Mouse (Mus musculus) forebrain, postnatal 0 days (tissue): ENCODE measurements at regions not wholly inside any gene's neighbourhood (a gene's known extent, or its start where the extent isn't known, plus 50 kb on each side); places are given as distances from the start of the nearest gene placed in this dataset.

ENCODE experiments used
- ATAC-seq: fragments of 200-750 bp; cut with Nextera tagmentation; 2 replicates; pipeline ENCODE4 v1.8.0; 2017; ENCODE audit warnings: mild to moderate bottlenecking, moderate library complexity
- DNase-seq: peaks from one replicate; pipeline ENCODE4 v3.0.0-alpha.2; 2015
- H3K27ac ChIP-seq: fragments of 300-500 bp; sonication (generic); 2 replicates; pipeline ENCODE4 v1.5.1; 2014; ENCODE audit warnings: low read depth, mild to moderate bottlenecking, antibody characterized with exemption, low read length, moderate library complexity, mixed read lengths
- H3K27me3 ChIP-seq: fragments of 300-500 bp; sonication (generic); 2 replicates; pipeline ENCODE4 v1.6.1; 2014; ENCODE audit warnings: mild to moderate bottlenecking, low read length, mixed read lengths; ENCODE audit not compliant: insufficient read depth
- H3K36me3 ChIP-seq: fragments of 300-500 bp; sonication (generic); 2 replicates; pipeline ENCODE4 v1.6.1; 2014; ENCODE audit warnings: mild to moderate bottlenecking, moderate library complexity; ENCODE audit not compliant: insufficient read depth
- H3K4me1 ChIP-seq: fragments of 300-500 bp; sonication (generic); 2 replicates; pipeline ENCODE4 v1.6.1; 2014; ENCODE audit warnings: antibody characterized with exemption; ENCODE audit not compliant: insufficient read depth
- H3K4me2 ChIP-seq: fragments of 300-500 bp; sonication (generic); 2 replicates; pipeline ENCODE4 v1.6.1; 2014; ENCODE audit warnings: low read depth, mild to moderate bottlenecking, moderate library complexity
- H3K4me3 ChIP-seq: fragments of 300-500 bp; sonication (generic); 2 replicates; pipeline ENCODE4 v1.5.1; 2014; ENCODE audit warnings: low read depth, low read length, mixed read lengths
- H3K9ac ChIP-seq: fragments of 300-500 bp; sonication (generic); 2 replicates; pipeline ENCODE4 v1.6.1; 2014; ENCODE audit warnings: mild to moderate bottlenecking
- H3K9me3 ChIP-seq: fragments of 300-500 bp; sonication (generic); 2 replicates; pipeline ENCODE4 v1.6.1; 2016; ENCODE audit warnings: low read length
- CTCF ChIP-seq: sonication (generic); IDR thresholded peaks from 2 replicates; pipeline ENCODE4 v1.5.1; 2016; ENCODE audit warnings: antibody characterized with exemption, control low read depth, low read depth
- WGBS: fragments of 180-500 bp; shearing (Covaris S2); extraction: QIAGEN DNeasy Blood & Tissue Kit; methylation state at CpG from one replicate; pipeline ENCODE4 v1.1.7; 2014; 5-methylcytosine and 5-hydroxymethylcytosine counted together

DNA sequence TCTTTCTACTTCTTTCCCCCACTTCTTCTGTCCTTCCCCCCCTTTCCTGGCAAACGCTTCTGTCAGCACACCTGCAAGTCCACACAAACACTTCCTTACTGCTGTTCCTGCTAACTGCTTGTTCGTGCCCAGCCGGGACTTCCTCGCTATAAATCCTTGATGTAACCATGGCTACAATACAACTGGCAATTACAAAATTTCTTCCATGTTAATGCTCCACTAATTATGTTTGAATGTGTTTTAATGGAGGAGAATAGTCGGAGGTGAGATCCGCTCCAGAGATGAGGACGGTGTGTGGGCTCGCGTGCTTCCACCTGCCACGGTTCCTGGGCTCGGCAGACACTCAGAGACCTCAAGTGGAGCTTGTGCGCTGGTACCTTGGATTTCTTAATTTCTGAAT, 215.3 kb upstream of the Igbp1b start:
- Histone ChIP-seq H3K9me3 (no peaks in the 10 kb centered on the region), H3K4me2 (peak overlapping the region; percentile 37), H3K4me3 (peak overlapping the region; percentile 16; the same call in 1 of the 2 replicates), H3K36me3 (no peaks in the 10 kb centered on the region), H3K9ac (no peak overlapping the region), H3K4me1 (peaks cover 6% of the 10 kb centered on the region; the same call in 1 of the 2 replicates), H3K27me3 (no peaks in the 10 kb centered on the region), H3K27ac (no peak overlapping the region)
- TF ChIP-seq CTCF: no peak
- WGBS: 25% methylated on average over 12 of the region's 12 CpGs
- DNase-seq (peak; percentile 47), ATAC-seq (peak; percentile 66)

DNA sequence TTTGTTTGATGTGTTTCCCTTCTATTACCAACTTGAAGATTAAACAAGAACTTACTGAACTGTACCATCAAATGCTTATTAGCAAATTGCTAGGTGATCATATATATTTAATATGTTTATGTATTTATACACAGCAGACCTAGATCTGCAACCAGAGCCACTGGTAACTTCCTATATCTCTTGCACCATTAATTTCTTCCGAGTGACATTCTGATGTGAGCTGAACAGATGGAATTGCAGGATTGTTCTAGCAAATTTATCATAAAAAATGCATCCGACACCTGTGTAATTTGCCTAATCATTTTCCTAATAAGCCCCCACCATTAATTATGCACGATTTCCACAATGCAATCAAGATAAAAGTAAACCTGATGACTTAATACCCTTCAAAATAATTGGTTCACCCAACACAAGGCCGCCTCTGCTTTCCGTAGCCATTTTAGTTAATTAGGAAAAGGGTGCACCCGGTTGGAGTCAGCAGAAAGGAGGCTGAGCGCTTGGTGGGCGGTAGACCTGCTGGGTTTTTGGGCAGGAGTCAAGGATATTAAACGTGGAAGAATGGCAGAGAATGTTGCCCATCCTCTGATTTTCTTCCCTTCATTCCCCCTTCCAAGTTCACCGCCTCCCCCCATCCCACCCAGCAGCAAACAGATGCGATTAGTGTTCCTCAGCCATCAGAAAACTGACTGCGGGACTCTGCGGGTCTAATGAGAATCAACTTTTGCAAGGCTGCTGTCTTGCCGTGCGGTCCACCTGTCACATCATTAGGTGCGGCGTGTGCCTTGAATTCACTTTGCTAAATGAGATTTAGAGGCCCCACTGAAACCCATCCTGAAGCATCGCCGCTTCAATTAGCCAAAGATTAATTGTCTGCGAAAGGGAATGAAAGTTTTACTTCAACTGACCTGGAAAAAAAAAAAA, 214.4 kb upstream of the Igbp1b start:
- H3K4me2 ChIP-seq: peak overlapping the region; percentile 37
- H3K27ac ChIP-seq: no peak overlapping the region
- H3K9ac ChIP-seq: no peak overlapping the region
- H3K4me3 ChIP-seq: peak overlapping the region; percentile 16; the same call in 1 of the 2 replicates
- no peaks in the 10 kb centered on the region for H3K36me3 ChIP-seq
- ATAC-seq (peak; percentile 18; the same call in 1 of the 2 replicates), DNase-seq (peak; percentile 34)
- H3K9me3 ChIP-seq: no peaks in the 10 kb centered on the region
- H3K4me1 ChIP-seq: peaks cover 6% of the 10 kb centered on the region; the same call in 1 of the 2 replicates
- no peak for TF ChIP-seq CTCF
- WGBS: 31% methylated on average over 20 of the region's 20 CpGs
- no peaks in the 10 kb centered on the region for H3K27me3 ChIP-seq

DNA sequence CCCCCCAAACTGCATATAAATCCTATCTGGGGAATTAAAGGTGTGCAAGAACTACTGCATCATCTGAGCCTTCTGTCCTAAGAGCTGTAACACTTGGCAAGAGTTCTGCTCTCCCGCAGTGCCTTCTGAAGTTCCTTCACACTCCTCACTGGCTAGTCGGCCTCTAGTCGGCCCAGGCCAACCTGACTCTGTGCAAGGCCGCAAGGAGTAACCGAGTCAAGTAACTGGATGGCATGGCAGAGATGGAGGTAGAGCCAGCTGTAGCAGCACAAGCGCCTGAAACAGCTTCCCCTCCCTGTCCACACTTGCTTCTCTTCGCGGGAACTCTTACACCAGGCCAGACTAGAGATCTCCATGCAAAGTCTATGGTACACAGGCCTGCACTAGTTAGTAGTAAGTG, 179.7 kb upstream of the Igbp1b start:
- no peak for DNase-seq
- no peak overlapping the region for H3K9ac ChIP-seq
- H3K27ac ChIP-seq: no peak overlapping the region
- no peaks in the 10 kb centered on the region for H3K27me3 ChIP-seq
- no peak overlapping the region for H3K4me2 ChIP-seq
- H3K4me3 ChIP-seq: no peak overlapping the region
- H3K4me1 ChIP-seq: no peaks in the 10 kb centered on the region
- no peaks in the 10 kb centered on the region for H3K36me3 ChIP-seq
- no peaks in the 10 kb centered on the region for H3K9me3 ChIP-seq
- 97% methylated on average over 8 of the region's 8 CpGs for WGBS
- ATAC-seq: no peak
- no peak for TF ChIP-seq CTCF

DNA sequence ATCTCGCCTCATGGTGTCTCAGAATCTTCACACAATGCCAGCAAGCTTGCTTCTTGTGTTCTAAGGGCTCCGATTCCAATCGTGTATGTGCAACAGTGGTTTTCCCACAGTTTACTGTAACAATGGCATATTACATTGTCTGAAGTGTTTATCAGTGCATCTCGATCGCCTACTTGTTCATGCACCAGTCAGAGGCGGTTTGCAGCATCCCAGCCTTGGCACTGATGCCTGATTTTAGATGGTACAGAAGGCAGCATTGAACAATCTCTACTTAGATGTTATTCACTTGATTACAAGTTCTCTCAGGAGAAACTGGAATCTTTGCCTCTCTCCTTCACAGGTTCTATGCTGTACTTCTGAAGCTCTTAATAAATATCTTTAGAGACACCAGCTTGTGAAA, 176.5 kb upstream of the Igbp1b start:
- no peak overlapping the region for H3K4me3 ChIP-seq
- WGBS: 86% methylated on average over 6 of the region's 6 CpGs
- no peak overlapping the region for H3K4me2 ChIP-seq
- H3K36me3 ChIP-seq: no peaks in the 10 kb centered on the region
- DNase-seq (no peak), ATAC-seq (no peak)
- no peak for TF ChIP-seq CTCF
- H3K27ac ChIP-seq: no peak overlapping the region
- H3K9me3 ChIP-seq: no peaks in the 10 kb centered on the region
- H3K4me1 ChIP-seq: no peaks in the 10 kb centered on the region
- no peaks in the 10 kb centered on the region for H3K27me3 ChIP-seq
- H3K9ac ChIP-seq: no peak overlapping the region

DNA sequence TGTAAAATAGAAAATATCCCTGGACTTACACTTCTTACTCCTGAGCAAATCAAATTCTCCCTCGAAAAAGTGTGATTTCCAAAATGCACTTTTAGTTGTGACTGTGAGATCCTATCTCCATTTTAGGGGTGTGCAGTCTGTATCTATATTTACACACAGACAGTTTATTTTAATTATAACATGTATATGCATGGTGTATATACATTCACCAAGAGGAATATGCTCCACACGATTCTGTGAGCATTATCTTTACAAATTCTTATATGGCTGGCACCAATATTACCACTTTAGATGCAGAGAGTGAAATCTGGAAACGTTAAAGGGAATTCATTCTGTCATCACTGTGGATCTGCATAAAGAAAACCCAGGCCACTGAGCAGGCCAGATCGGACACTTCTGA, 143.5 kb upstream of the Igbp1b start:
- Histone ChIP-seq H3K4me1 (no peaks in the 10 kb centered on the region), H3K9ac (no peak overlapping the region), H3K36me3 (no peaks in the 10 kb centered on the region), H3K9me3 (no peaks in the 10 kb centered on the region), H3K4me3 (no peak overlapping the region), H3K27me3 (no peaks in the 10 kb centered on the region), H3K4me2 (no peak overlapping the region), H3K27ac (peak overlapping the region; percentile 57; the same call in 1 of the 2 replicates)
- DNase-seq (peak; percentile 52), ATAC-seq (peak; percentile 80)
- 43% methylated on average over 4 of the region's 4 CpGs for WGBS
- no peak for TF ChIP-seq CTCF

DNA sequence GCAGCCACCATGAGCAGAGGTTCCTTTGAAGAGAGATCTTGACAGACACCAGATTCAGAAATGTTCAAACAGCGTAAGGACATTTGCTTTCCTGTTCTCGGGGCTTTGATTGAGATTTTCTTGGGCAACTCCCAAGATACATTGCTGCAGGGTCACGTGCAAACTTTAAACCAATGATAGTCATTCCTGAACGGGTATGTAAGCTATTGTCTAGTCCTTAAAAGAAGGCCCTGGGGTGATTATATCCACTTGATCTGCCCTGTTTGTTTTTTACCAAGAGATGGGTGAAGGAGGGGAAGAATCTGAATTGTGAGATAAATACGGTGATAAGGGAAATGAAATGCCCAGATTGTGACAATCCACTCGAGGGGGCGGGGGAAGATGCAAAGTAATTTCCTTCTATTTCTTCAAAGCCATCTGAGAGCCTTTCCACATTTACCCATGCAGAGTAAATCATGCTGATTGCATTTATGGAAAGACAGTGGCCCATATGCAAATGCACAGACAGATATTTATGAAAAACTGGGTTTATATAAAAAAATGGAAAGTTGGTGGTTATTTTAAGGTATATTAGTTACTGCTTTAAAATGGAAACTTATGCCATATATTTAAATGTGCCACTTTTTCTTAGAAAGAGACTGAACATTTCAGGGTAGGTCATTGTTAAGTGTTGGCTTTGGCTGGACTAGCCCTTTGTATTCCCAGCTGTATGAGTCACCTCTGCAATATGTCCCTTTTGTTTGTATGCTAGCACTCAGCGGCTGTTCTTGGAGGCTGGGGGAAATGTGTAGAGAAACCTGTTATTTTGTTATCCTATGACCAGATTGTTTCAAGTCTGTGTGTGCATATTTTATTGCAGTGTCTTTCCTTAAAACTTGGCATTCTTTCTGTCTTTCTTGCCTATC, 142.7 kb upstream of the Igbp1b start:
- ATAC-seq: peak; percentile 75

DNA sequence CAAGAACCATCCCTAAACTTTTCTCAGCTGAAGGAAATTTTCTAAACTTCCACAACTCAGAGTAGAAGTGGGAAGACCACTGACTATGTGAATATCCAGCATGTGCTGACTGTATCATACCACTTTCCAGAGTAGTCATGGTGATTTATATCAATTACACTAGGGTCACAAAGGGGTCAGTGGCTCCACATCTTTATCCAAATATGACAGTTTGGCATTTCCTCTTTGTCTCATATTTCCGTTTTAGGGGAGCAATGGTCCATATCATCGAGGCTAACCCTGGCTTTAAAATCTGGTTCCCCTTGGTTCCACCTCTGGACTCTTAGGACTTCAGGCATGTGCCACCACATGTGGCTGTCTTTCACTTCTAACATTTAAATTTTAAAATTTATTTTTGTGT, 136.4 kb upstream of the Igbp1b start:
- no peak overlapping the region for H3K9ac ChIP-seq
- no peak overlapping the region for H3K4me3 ChIP-seq
- ATAC-seq: no peak

More for the DNA sequence above, 142.7 kb upstream of the Igbp1b start:
- 48% methylated on average over 8 of the region's 8 CpGs for WGBS
- Histone ChIP-seq H3K9ac (no peak overlapping the region), H3K27ac (peak overlapping the region; percentile 11; the same call in 1 of the 2 replicates), H3K9me3 (no peaks in the 10 kb centered on the region), H3K4me1 (no peaks in the 10 kb centered on the region), H3K4me3 (no peak overlapping the region), H3K36me3 (no peaks in the 10 kb centered on the region), H3K4me2 (no peak overlapping the region), H3K27me3 (no peaks in the 10 kb centered on the region)
- no peak for TF ChIP-seq CTCF
- DNase-seq: peak; percentile 62

More for the DNA sequence above, 136.4 kb upstream of the Igbp1b start:
- 88% methylated on average over 2 of the region's 2 CpGs for WGBS
- Histone ChIP-seq H3K27ac (no peak overlapping the region), H3K9me3 (no peaks in the 10 kb centered on the region), H3K27me3 (no peaks in the 10 kb centered on the region), H3K36me3 (no peaks in the 10 kb centered on the region), H3K4me1 (no peaks in the 10 kb centered on the region), H3K4me2 (no peak overlapping the region)
- no peak for DNase-seq
- no peak for TF ChIP-seq CTCF
